Mouse (Mus musculus): ENCODE measurements around the gene Ppp4r3b. TPM values are rescaled to one million over a fixed set of nuclear protein-coding genes. Genes with fewer than 3 reads are reported as not detected.

Ppp4r3b gene
- polyA plus RNA-seq, 1 experiment from 2014 or later, result 38.0 TPM

- Histone ChIP-seq H3K4me3 (ENCODE audit: low read depth, low read length) (peak within 1 kb of the TSS; percentile 95), H3K36me3 (ENCODE audit: control insufficient read depth, insufficient read depth) (no peaks in the 10 kb centered on the region), H3K27ac (ENCODE audit: low read length) (no peak within 1 kb of the TSS), H3K27me3 (ENCODE audit: control insufficient read depth, insufficient read depth, low read depth, low read length) (no peaks in the 10 kb centered on the region), H3K4me2 (ENCODE audit: low read depth, low read length) (peak within 1 kb of the TSS; percentile 79), H3K4me1 (ENCODE audit: control insufficient read depth, low read depth, low read length) (peaks cover 7% of the 10 kb centered on the region), H3K9ac (ENCODE audit: low read depth, low read length) (peak within 1 kb of the TSS; percentile 63), H3K9me3 (replicated peaks; ENCODE audit: control insufficient read depth, low read length) (no peaks in the 10 kb centered on the region)
- under 1% methylated on average over 53 of the region's 53 CpGs for WGBS (ENCODE audit: insufficient replicate concordance)
- peak; percentile 100 for ATAC-seq (ENCODE audit: low read depth)
Measured at GRCm38 (mm10) chr11:29246883-29247650, 74.4 kb downstream of the Ppp4r3b start, which contains the start of gene Cfap36. TSS of gene Cfap36 (minus strand) at chr11:29247409.

GRCm38 (mm10) chr11:29247725-29248124, 75.0 kb downstream of the Ppp4r3b start:
- no peaks in the 10 kb centered on the region for H3K27me3 ChIP-seq (ENCODE audit: control insufficient read depth, insufficient read depth, low read depth, low read length)
- H3K4me2 ChIP-seq (ENCODE audit: low read depth, low read length), result peak overlapping the region; percentile 79
- 86% methylated on average over 1 of the region's 1 CpGs for WGBS (ENCODE audit: insufficient replicate concordance)
- no peak overlapping the region for H3K9ac ChIP-seq (ENCODE audit: low read depth, low read length)
- no peak for ATAC-seq (ENCODE audit: low read depth)
- H3K36me3 ChIP-seq (ENCODE audit: control insufficient read depth, insufficient read depth), result no peaks in the 10 kb centered on the region
- H3K27ac ChIP-seq (ENCODE audit: low read length), result no peak overlapping the region
- peak overlapping the region; percentile 95 for H3K4me3 ChIP-seq (ENCODE audit: low read depth, low read length)
- peaks cover 7% of the 10 kb centered on the region for H3K4me1 ChIP-seq (ENCODE audit: control insufficient read depth, low read depth, low read length)
- H3K9me3 ChIP-seq (replicated peaks; ENCODE audit: control insufficient read depth, low read length), result no peaks in the 10 kb centered on the region

- peaks cover 7% of the 10 kb centered on the region for H3K4me1 ChIP-seq (ENCODE audit: control insufficient read depth, low read depth, low read length)
- no peaks in the 10 kb centered on the region for H3K9me3 ChIP-seq (replicated peaks; ENCODE audit: control insufficient read depth, low read length)
- no peak overlapping the region for H3K4me2 ChIP-seq (ENCODE audit: low read depth, low read length)
- no peaks in the 10 kb centered on the region for H3K36me3 ChIP-seq (ENCODE audit: control insufficient read depth, insufficient read depth)
- no peak for ATAC-seq (ENCODE audit: low read depth)
- H3K27ac ChIP-seq (ENCODE audit: low read length), result no peak overlapping the region
- no peak overlapping the region for H3K4me3 ChIP-seq (ENCODE audit: low read depth, low read length)
- no peaks in the 10 kb centered on the region for H3K27me3 ChIP-seq (ENCODE audit: control insufficient read depth, insufficient read depth, low read depth, low read length)
- WGBS (ENCODE audit: insufficient replicate concordance), result 90% methylated on average over 5 of the region's 5 CpGs
- H3K9ac ChIP-seq (ENCODE audit: low read depth, low read length), result no peak overlapping the region
Measured at GRCm38 (mm10) chr11:29248386-29248785, 75.7 kb downstream of the Ppp4r3b start.

- Histone ChIP-seq H3K4me3 (ENCODE audit: low read depth, low read length) (no peak overlapping the region), H3K9me3 (replicated peaks; ENCODE audit: control insufficient read depth, low read length) (no peaks in the 10 kb centered on the region), H3K27me3 (ENCODE audit: control insufficient read depth, insufficient read depth, low read depth, low read length) (no peaks in the 10 kb centered on the region), H3K4me2 (ENCODE audit: low read depth, low read length) (no peak overlapping the region), H3K27ac (ENCODE audit: low read length) (no peak overlapping the region), H3K36me3 (ENCODE audit: control insufficient read depth, insufficient read depth) (no peaks in the 10 kb centered on the region), H3K4me1 (ENCODE audit: control insufficient read depth, low read depth, low read length) (no peaks in the 10 kb centered on the region), H3K9ac (ENCODE audit: low read depth, low read length) (no peak overlapping the region)
- 62% methylated on average over 1 of the region's 1 CpGs for WGBS (ENCODE audit: insufficient replicate concordance)
- ATAC-seq (ENCODE audit: low read depth), result no peak
Measured at GRCm38 (mm10) chr11:29254643-29255042, 82.0 kb downstream of the Ppp4r3b start.

- Histone ChIP-seq H3K27me3 (ENCODE audit: control insufficient read depth, insufficient read depth, low read depth, low read length) (no peaks in the 10 kb centered on the region), H3K27ac (ENCODE audit: low read length) (no peak overlapping the region), H3K9me3 (replicated peaks; ENCODE audit: control insufficient read depth, low read length) (no peaks in the 10 kb centered on the region), H3K36me3 (ENCODE audit: control insufficient read depth, insufficient read depth) (no peaks in the 10 kb centered on the region), H3K4me3 (ENCODE audit: low read depth, low read length) (no peak overlapping the region), H3K9ac (ENCODE audit: low read depth, low read length) (no peak overlapping the region), H3K4me2 (ENCODE audit: low read depth, low read length) (no peak overlapping the region), H3K4me1 (ENCODE audit: control insufficient read depth, low read depth, low read length) (no peaks in the 10 kb centered on the region)
- WGBS (ENCODE audit: insufficient replicate concordance), result 14% methylated on average over 3 of the region's 3 CpGs
- ATAC-seq (ENCODE audit: low read depth), result no peak
Measured at GRCm38 (mm10) chr11:29267824-29268223, 95.1 kb downstream of the Ppp4r3b start.

Other genes starting within 250 kb of the Ppp4r3b start
- gene Pnpt1, start 42.1 kb upstream of the Ppp4r3b start, polyA plus RNA-seq (2015; fragmentation: Nextera tagmentation; extraction: Ambion mirVana), result 21.8 and 25.0 TPM in 2 replicates
- 8.8 and 9.8 TPM in 2 replicates for gene Cfap36, start 74.5 kb downstream of the Ppp4r3b start, polyA plus RNA-seq (2015; fragmentation: Nextera tagmentation; extraction: Ambion mirVana)
- 2.9 and 3.2 TPM in 2 replicates for gene Ccdc88a, start 200.8 kb downstream of the Ppp4r3b start, polyA plus RNA-seq (2015; fragmentation: Nextera tagmentation; extraction: Ambion mirVana)